Mouse (Mus musculus): ENCODE measurements at regions not wholly inside any gene's neighbourhood (a gene's known extent, or its start where the extent isn't known, plus 50 kb on each side); places are given as distances from the start of the nearest gene placed in this dataset.

- DNase-seq, result no peak
These were observed 239.6 kb upstream of the Nfe2l3 start for GRCm38 (mm10) chr6:51192826-51193225.

GRCm38 (mm10) chr6:51193356-51193755, 239.1 kb upstream of the Nfe2l3 start:
- DNase-seq, result no peak

- DNase-seq, result no peak
These were observed 236.1 kb upstream of the Nfe2l3 start for GRCm38 (mm10) chr6:51196391-51196790.

- no peak for DNase-seq
These were observed 235.3 kb upstream of the Nfe2l3 start for GRCm38 (mm10) chr6:51197000-51197774.

GRCm38 (mm10) chr6:51200207-51200606, 232.3 kb upstream of the Nfe2l3 start:
- DNase-seq, result no peak

GRCm38 (mm10) chr6:51200837-51201236, 231.6 kb upstream of the Nfe2l3 start:
- no peak for DNase-seq

GRCm38 (mm10) chr6:51204306-51204705, 228.2 kb upstream of the Nfe2l3 start:
- DNase-seq, result no peak

- no peak for DNase-seq
These were observed 227.1 kb upstream of the Nfe2l3 start for GRCm38 (mm10) chr6:51205411-51205810.

GRCm38 (mm10) chr6:51206712-51207505, 225.6 kb upstream of the Nfe2l3 start:
- DNase-seq, result peak; percentile 19

GRCm38 (mm10) chr6:51207587-51208361, 224.7 kb upstream of the Nfe2l3 start:
- no peak for DNase-seq

GRCm38 (mm10) chr6:51208660-51209396, 223.6 kb upstream of the Nfe2l3 start:
- DNase-seq, result peak; percentile 28

- no peak for DNase-seq
These were observed 221.1 kb upstream of the Nfe2l3 start for GRCm38 (mm10) chr6:51211418-51211817.

GRCm38 (mm10) chr6:51212216-51212615, 220.3 kb upstream of the Nfe2l3 start:
- no peak for DNase-seq

- DNase-seq, result no peak
These were observed 217.1 kb upstream of the Nfe2l3 start for GRCm38 (mm10) chr6:51215371-51215770.

GRCm38 (mm10) chr6:51216472-51216871, 216.0 kb upstream of the Nfe2l3 start:
- DNase-seq, result peak; percentile 12

- no peak for DNase-seq
These were observed 212.8 kb upstream of the Nfe2l3 start for GRCm38 (mm10) chr6:51219691-51220090.

GRCm38 (mm10) chr6:51220778-51221177, 211.7 kb upstream of the Nfe2l3 start:
- no peak for DNase-seq

GRCm38 (mm10) chr6:51236077-51236740, 196.3 kb upstream of the Nfe2l3 start:
- no peak for DNase-seq

- DNase-seq, result no peak
These were observed 192.4 kb upstream of the Nfe2l3 start for GRCm38 (mm10) chr6:51240039-51240438.

GRCm38 (mm10) chr6:51250233-51250632, 182.2 kb upstream of the Nfe2l3 start:
- no peak for DNase-seq

- no peak for DNase-seq
These were observed 181.0 kb upstream of the Nfe2l3 start for GRCm38 (mm10) chr6:51251432-51251831.

- no peak for DNase-seq
These were observed 179.7 kb upstream of the Nfe2l3 start for GRCm38 (mm10) chr6:51252721-51253120.

Data from cerebellum, adult 11-12 months (tissue).